Mouse (Mus musculus) heart, adult 9 months (tissue): ENCODE results near the gene E330034G19Rik.
"Not testable (repeated sequence)": the region's sequence is repeated elsewhere in the genome, so short reads cannot be mapped to it uniquely, and the experiment has no call there.

Experiments
- DNase-seq, 2 experiments: peaks; one replicate each; pipeline ENCODE4 v3.0.0; 2022; ENCODE audit warnings: low spot score in 2 of 2

The E330034G19Rik gene

GRCm38 (mm10) chr14:24347007-24347406 lies 54.0 kb downstream of the E330034G19Rik start:
- not testable (repeated sequence) for DNase-seq

GRCm38 (mm10) chr14:24358295-24358951 lies 65.4 kb downstream of the E330034G19Rik start:
- no peak for DNase-seq
